Mouse (Mus musculus): ENCODE measurements around the gene Npy4r. TPM values are rescaled to one million over a fixed set of nuclear protein-coding genes. Genes with fewer than 3 reads are reported as not detected.

The Npy4r gene
- total and polyA plus RNA-seq, 3 experiments: not detected

DNA sequence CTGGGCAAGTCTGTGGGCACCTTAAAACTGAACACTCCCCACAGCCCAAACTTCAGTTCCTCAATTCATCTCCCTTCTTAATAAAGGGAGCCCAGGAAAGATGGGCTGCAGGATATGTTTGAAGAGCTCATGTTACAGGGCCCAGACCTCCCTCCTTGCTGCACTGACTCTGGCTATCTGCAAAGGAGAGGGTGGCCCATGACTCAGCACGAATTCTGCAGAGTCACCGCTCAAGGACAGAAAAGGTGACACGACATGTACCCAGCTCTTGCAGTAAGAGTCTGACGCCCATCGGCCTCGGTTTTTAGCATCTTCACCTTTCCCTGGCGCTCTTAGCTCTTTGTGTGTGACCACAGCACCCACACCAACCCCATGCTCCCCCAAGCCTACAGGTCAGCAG is 38.1 kb upstream of the Npy4r start:
- DNase-seq (ENCODE audit: low read depth, low spot score): peak; percentile 53
- Histone ChIP-seq H3K9me3 (replicated peaks; ENCODE audit: insufficient read depth, low read length) (no peaks in the 10 kb centered on the region), H3K79me2 (ENCODE audit: control insufficient read depth, insufficient read depth, low read length, poor library complexity) (no peaks in the 10 kb centered on the region), H3K4me3 (ENCODE audit: control insufficient read depth in 1 of 2, insufficient read depth in 1 of 2, low read depth in 2 of 2, low read length in 2 of 2) (no peak overlapping the region), H3K27ac (ENCODE audit: control insufficient read depth, low read depth, low read length) (no peak overlapping the region), H3K27me3 (ENCODE audit: control insufficient read depth in 1 of 2, insufficient read depth in 2 of 2, low read length in 2 of 2) (no peaks in the 10 kb centered on the region), H3K36me3 (ENCODE audit: control insufficient read depth in 1 of 2, insufficient read depth in 2 of 2, low read length in 2 of 2) (no peaks in the 10 kb centered on the region), H3K9ac (ENCODE audit: control insufficient read depth, low read depth, low read length, poor library complexity, severe bottlenecking) (no peak overlapping the region), H3K4me1 (ENCODE audit: control insufficient read depth in 1 of 2, insufficient read depth in 2 of 2, low read length in 2 of 2) (peaks cover 0 to 6% of the 10 kb centered on the region in 2 experiments; a peak in 1 of 4 replicates)
- TF ChIP-seq MEF2A (IDR thresholded peaks at IDR 0.05; ENCODE audit: extremely low read depth, insufficient replicate concordance, low read depth, low read length, poor library complexity, severe bottlenecking) (no peak), EP300 (IDR thresholded peaks at IDR 0.05; ENCODE audit: low read depth in 1 of 2, low read length in 2 of 2) (0 out of 4 replicates have a peak, but pooled peaks of 1 of the 2 experiments have one; percentile 23), MAFK (IDR thresholded peaks at IDR 0.05; ENCODE audit: borderline replicate concordance, low read depth, low read length) (peak; percentile 46; the same call in 1 of the 2 replicates), TAL1 (IDR thresholded peaks at IDR 0.05; ENCODE audit: low read length) (no peak), MXI1 (IDR thresholded peaks at IDR 0.05; ENCODE audit: low read depth, low read length) (no peak), MYC (IDR thresholded peaks at IDR 0.05; ENCODE audit: low read depth, low read length) (no peak), RCOR1 (IDR thresholded peaks at IDR 0.05; ENCODE audit: low read depth, low read length) (no peak)

GRCm38 (mm10) chr14:34188629-34189028 is 36.3 kb upstream of the Npy4r start:
- H3K9me3 ChIP-seq (replicated peaks; ENCODE audit: insufficient read depth, low read length): no peaks in the 10 kb centered on the region
- H3K79me2 ChIP-seq (ENCODE audit: control insufficient read depth, insufficient read depth, low read length, poor library complexity): no peaks in the 10 kb centered on the region
- DNase-seq (ENCODE audit: low read depth, low spot score): peak; percentile 56
- peak; percentile 66 for TF ChIP-seq SMC3 (IDR thresholded peaks at IDR 0.05; ENCODE audit: low read depth, low read length)
- TF ChIP-seq CTCF (IDR thresholded peaks at IDR 0.05 in 2 of 3, conservative IDR thresholded peaks at IDR 0.05 in 1 of 3; ENCODE audit: control insufficient read depth in 1 of 3, insufficient read depth in 1 of 3, low read depth in 2 of 3, low read length in 3 of 3, poor library complexity in 1 of 3, severe bottlenecking in 1 of 3): peak; percentile 57 to 78 (median 68)
- TF ChIP-seq RAD21 (IDR thresholded peaks at IDR 0.05; ENCODE audit: low read depth, low read length): peak; percentile 30
- no peak for TF ChIP-seq CHD1 (IDR thresholded peaks at IDR 0.05; ENCODE audit: low read depth, low read length)
- TF ChIP-seq ZKSCAN1 (IDR thresholded peaks at IDR 0.05; ENCODE audit: low read depth, low read length): no peak
- no peak for TF ChIP-seq NELFE (IDR thresholded peaks at IDR 0.05; ENCODE audit: low read depth, low read length)
- no peaks in the 10 kb centered on the region for H3K36me3 ChIP-seq (ENCODE audit: control insufficient read depth in 1 of 2, insufficient read depth in 2 of 2, low read length in 2 of 2)
- H3K27ac ChIP-seq (ENCODE audit: control insufficient read depth, low read depth, low read length): no peak overlapping the region
- H3K9ac ChIP-seq (ENCODE audit: control insufficient read depth, low read depth, low read length, poor library complexity, severe bottlenecking): no peak overlapping the region
- H3K4me3 ChIP-seq (ENCODE audit: control insufficient read depth in 1 of 2, insufficient read depth in 1 of 2, low read depth in 2 of 2, low read length in 2 of 2): no peak overlapping the region
- H3K4me1 ChIP-seq (ENCODE audit: control insufficient read depth in 1 of 2, insufficient read depth in 2 of 2, low read length in 2 of 2): peaks cover 0 to 6% of the 10 kb centered on the region in 2 experiments; a peak in 1 of 4 replicates
- H3K27me3 ChIP-seq (ENCODE audit: control insufficient read depth in 1 of 2, insufficient read depth in 2 of 2, low read length in 2 of 2): no peaks in the 10 kb centered on the region

- DNase-seq (ENCODE audit: low read depth, low spot score): no peak
- H3K36me3 ChIP-seq (ENCODE audit: control insufficient read depth in 1 of 2, insufficient read depth in 2 of 2, low read length in 2 of 2): no peaks in the 10 kb centered on the region
- no peak overlapping the region for H3K27ac ChIP-seq (ENCODE audit: control insufficient read depth, low read depth, low read length)
- no peaks in the 10 kb centered on the region for H3K79me2 ChIP-seq (ENCODE audit: control insufficient read depth, insufficient read depth, low read length, poor library complexity)
- TF ChIP-seq E2F4 (IDR thresholded peaks at IDR 0.05; ENCODE audit: borderline replicate concordance, low read depth, low read length) (no peak), NRF1 (IDR thresholded peaks at IDR 0.05; ENCODE audit: insufficient read depth, low read depth, low read length, poor library complexity, severe bottlenecking) (no peak), MYB (IDR thresholded peaks at IDR 0.05; ENCODE audit: low read depth, low read length) (no peak), CTCF (IDR thresholded peaks at IDR 0.05 in 2 of 3, conservative IDR thresholded peaks at IDR 0.05 in 1 of 3; ENCODE audit: control insufficient read depth in 1 of 3, insufficient read depth in 1 of 3, low read depth in 2 of 3, low read length in 3 of 3, poor library complexity in 1 of 3, severe bottlenecking in 1 of 3) (no peak), RAD21 (IDR thresholded peaks at IDR 0.05; ENCODE audit: low read depth, low read length) (no peak), CHD1 (IDR thresholded peaks at IDR 0.05; ENCODE audit: low read depth, low read length) (no peak), ZKSCAN1 (IDR thresholded peaks at IDR 0.05; ENCODE audit: low read depth, low read length) (no peak), RCOR1 (IDR thresholded peaks at IDR 0.05; ENCODE audit: low read depth, low read length) (no peak)
- H3K9me3 ChIP-seq (replicated peaks; ENCODE audit: insufficient read depth, low read length): no peaks in the 10 kb centered on the region
- H3K9ac ChIP-seq (ENCODE audit: control insufficient read depth, low read depth, low read length, poor library complexity, severe bottlenecking): no peak overlapping the region
- no peaks in the 10 kb centered on the region for H3K27me3 ChIP-seq (ENCODE audit: control insufficient read depth in 1 of 2, insufficient read depth in 2 of 2, low read length in 2 of 2)
- H3K4me1 ChIP-seq (ENCODE audit: control insufficient read depth in 1 of 2, insufficient read depth in 2 of 2, low read length in 2 of 2): no peaks in the 10 kb centered on the region
- no peak overlapping the region for H3K4me3 ChIP-seq (ENCODE audit: control insufficient read depth in 1 of 2, insufficient read depth in 1 of 2, low read depth in 2 of 2, low read length in 2 of 2)
These were observed 30.8 kb upstream of the Npy4r start for GRCm38 (mm10) chr14:34183101-34183500.
